Mouse (Mus musculus) spleen, postnatal 14 days (tissue): Measurements from ENCODE around the gene Smim6.

Experiments used
- DNase-seq, 2 experiments: peaks; one replicate each; pipeline ENCODE4 v3.0.0; 2021 to 2022; ENCODE audit warnings: low spot score in 2 of 2

Smim6 gene

DNA sequence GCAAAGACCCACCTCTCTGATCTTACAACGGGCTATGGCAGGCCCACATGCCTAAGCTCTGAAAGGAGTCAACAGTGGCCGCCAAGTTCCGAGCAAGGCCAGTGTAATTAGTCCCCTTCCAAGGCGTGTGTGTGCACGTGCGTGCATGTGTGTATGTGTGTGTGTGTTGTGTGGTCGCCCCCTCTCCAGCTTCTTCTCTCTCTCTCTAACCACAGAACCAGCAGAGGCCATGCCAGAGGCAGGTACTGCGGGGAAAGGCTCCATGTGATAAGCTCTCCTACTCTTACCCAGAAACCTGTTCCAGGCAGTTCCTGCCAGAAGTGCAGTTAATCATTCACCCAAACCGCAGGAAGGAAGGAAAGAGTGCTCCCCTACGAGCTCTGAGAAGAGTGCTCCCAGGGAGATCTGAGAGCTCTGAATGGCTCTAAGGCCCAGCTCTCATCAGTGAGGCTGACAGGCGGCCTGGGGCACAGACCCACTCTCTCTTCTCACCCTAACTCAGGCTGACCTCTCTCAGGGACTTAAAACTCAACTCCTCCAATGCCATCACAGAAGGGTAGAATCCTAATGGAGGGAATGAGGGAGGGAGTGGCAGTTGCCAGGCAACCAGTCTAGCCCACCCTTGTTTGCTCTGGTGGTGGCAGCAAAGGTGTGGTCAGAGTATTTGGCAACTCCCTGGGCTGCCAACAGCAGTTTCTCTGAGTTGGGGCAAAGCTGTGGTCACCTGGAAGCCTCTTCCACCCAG, at the start of gene Smim6:
TSS of gene Smim6 (plus strand) at position 386 of the 745 bp plus-strand sequence.
- no peak for DNase-seq

DNA sequence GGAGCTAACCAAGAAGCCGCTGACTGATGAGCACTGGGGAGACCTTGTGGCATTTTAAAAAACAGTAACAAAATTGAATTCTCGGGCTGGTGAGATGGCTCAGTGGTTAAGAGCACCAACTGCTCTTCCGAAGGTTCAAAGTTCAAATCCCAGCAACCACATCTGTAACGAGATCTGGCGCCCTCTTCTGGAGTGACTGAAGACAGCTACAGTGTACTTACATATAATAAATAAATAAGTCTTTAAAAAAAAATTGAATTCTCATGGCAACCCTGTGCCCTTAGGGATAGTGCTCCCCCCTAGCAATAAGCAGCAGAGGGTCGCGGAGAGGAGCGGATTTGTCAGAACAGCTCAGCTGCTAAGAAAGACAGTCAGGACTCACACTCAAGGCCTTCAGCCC, 47.9 kb upstream of the Smim6 start:
- no peak for DNase-seq

DNA sequence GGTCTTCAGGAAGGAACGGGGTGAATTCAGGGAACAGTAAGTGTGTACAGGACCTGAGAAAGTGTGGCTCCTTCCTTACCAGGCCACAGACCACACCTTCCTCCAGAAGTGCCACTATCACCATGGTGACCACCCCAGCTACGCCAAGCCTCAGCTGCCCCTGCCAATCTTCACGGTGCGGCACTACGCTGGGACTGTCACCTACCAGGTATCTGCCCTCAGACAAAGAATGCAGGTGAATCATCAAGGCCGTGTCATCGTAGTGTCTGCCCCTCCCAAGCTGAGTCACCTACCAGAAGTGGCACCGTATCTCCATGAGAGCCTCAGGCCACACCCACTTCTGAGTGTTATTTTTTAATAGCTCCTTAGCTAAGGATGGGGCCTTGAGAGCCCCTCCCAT, 42.4 kb upstream of the Smim6 start:
- no peak for DNase-seq

DNA sequence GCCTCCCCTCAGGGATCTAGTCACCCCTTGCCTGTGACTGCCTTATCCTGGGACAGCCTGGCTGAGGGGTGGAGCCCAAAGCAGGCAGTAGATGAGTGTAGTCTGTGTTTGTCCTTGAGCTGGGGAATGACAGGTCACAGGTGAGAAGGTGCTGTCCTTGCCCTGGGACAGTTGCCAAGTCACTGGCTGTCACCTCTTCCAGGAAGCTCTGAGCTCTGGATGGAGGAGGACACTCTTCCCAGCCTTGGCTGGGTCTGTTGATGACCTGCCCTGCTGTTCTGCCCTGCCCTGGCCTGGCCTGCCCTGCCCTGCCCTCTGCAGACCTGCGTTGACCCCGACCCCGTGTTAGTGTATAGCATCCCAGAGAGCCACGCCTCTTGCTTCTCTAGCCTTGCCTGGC, 39.4 kb upstream of the Smim6 start:
- no peak for DNase-seq

DNA sequence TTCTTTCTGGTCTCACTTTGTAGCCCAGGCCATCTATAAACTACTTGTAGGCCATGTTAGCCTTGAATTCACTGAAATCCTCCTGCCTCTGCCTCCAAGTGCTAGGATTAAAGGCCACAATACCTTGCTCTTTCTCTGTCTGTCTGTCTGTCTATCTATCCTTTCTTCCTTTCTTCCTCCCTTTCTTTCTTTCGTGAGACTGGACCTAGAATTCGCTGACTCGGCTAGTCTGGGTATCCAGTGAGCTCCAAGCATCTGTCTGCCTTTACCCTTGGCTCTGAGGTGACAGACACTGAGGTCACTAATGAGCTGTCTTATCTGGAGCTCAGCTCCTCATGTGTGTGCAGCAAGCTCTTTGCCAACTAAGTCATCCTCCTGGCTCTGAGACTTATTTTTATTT, 35.9 kb upstream of the Smim6 start:
- no peak for DNase-seq

DNA sequence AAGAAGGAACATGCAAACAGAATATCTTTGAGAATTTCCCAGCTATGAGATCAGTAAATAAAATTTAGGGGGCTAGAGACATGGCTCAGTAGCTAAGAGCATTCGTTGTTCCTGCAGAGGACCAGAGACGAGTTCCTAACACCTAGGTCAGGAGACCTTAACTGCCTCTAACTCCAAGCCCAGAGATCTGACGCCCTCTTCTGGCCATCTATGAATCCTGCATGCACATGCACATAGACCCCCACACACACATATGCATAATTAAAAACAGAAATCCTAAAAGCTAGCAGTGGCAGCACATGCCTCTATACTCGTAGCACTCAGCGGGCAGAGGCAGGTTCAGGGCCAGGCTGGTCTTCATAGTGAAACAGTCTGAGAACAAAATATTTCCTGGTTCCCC, 35.4 kb upstream of the Smim6 start:
- no peak for DNase-seq

DNA sequence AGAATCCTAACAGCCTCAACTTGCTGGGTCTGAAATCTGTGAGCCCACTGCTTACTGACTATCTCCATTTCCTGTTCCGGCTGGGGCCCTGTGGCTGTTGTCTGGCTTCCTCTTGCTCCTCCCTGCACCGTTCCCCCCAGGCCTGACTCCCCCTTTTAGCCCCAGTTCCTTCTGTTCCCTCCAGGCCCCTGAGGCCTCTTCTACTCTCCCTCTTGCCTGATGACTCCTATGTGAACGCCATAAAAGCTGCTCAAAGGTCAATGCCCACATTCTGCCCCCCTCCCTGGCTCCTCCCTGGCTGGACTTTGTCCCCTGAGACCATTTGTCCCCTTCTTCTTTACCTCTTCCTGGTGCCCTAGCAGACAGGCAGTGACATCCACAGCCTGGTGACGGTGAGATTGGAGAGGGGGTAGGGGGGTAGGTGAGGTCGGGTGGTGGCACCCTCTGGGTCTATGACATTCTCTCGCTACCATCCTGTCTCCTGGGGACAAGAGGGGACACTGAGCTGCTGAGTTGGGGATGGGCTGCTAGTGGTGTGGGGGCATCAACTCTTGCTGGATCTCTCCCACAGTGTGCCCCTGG, 34.6 kb upstream of the Smim6 start:
- no peak for DNase-seq

DNA sequence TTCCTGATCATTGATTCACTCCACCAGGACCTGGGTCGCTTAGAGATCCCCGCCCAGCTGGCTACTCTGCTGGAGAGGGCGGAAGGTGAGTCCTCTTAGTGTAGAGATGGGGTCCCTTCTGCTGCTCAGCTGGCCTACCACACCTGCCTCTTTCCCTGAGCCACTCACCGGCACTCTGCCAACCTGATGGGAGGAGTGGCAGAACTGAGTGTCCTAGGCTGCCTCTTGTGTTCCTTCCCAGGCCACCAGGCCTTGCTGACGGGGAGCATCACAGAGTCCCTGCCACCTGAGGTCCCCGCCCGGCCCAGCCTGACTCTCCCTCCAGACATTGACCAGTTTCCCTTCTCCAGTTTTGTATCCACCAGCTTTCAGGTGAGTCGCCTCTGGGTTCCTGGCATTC, 33.7 kb upstream of the Smim6 start:
- no peak for DNase-seq

DNA sequence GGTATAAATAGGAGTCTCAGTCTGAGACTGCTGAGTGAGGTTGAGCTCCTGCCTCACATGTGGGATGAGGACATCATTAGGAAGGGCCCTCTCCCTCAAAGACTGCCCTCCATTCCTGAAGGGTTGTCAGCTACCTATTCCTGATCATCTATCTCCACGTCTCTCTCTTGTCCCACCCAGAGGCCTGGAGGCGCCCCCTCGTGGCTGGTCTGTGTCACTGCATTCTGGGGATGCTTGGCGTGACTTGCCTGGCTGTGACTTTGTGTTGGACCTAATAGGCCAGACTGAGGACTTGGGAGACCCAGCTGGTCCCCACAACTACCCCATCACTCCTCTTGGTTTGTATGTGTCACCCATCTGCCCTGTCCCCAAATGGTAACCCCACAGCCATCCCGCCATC, 30.8 kb upstream of the Smim6 start:
- DNase-seq: peak in 1 of 2 experiments; percentile 61

DNA sequence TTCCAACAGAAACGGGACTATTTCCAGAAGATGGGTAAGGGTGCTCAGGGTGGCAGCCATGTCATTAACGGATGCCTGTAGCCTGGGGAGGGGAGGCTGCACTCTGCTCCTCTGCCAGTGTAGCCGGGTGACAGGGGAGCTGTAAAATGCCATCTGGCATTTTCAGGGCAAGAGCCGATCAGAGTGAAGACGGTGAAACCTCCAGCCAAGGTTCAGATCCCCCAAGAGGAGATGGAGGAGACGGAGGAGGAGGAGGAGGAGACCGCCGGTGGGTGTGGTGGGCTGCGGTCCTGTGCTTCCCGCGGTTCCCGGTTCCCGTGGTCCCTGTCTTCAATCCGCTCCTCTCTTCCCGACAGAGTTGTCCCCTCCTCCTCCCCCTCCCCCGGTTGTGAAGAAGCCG, 28.6 kb upstream of the Smim6 start:
- DNase-seq: no peak

DNA sequence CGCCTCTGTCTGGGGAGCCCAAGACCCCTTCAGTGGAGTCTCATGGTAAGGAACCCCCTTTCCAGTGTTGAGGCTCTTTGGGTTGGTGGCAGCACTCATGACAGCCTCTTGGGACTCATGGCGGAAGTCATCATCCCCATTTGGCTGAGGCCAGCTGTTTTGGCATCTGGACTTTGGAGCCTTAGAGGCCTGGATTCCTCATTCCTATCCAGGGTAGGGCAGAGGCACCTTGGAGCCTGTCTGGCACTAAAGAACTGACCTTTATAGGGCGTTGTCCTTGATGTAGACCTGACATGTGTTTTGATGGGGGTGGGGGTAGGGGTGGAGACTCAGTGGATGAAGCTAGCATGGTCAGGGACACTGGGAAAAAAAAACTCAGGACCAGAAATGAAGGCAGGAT, 27.5 kb upstream of the Smim6 start:
- DNase-seq: no peak

DNA sequence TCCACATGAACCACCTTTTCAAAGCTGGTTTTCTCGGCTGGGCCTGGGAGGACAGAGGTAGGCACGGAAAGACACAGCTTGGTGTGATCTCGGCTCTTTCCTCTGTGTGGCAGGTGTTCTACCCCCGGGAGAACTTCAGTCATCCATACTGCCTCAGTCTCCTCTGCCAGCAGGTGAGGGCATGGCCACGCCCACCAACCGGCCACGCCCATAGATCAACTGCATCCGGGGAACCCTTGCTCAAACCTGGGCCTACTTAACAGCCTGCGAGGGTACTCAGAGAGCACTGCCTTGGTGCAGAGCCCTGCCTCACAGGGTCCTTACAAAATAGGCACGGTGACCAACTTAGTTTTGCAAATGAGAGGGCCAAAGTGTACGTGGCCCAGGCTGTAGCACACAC, 26.5 kb upstream of the Smim6 start:
- DNase-seq: no peak

DNA sequence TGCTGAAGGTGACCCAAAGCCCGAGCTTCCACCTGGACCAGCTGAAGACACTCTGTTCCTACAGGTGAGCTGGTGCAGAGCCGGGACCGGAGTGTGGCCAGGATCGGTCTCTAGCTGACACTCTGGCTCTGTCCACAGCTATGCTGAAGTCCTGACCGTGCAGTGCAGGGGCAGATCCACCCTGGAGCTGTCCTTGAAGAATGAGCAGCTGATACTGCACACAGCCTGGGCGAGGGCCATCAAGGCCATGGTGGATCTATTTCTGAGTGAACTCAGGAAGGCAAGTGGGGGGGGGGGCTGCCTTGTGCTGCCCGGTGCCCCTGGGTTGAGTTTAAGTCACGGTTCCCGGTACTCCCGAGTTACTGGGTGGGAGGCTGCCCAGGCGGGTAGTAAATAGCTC, 25.4 kb upstream of the Smim6 start:
- no peak for DNase-seq

DNA sequence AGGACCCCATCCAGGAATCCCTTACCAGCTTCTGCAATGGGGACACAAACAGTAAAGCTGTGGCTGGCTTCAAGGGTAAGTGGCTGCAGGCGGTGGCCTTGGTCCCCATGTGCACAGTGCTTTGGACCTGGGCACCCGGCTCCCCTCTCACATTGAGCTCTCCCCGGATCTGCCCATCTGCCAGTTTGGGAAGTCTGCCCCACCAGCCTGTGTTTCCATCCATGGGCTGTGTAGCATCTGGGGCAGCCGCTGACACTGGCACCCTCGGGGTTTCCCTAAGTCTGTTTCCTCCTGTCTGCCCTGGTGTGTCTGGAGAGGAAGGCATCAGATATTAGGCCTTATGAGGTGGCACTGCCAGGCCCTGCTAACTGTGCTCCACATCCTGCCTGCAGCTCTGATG, 23.8 kb upstream of the Smim6 start:
- DNase-seq: no peak

DNA sequence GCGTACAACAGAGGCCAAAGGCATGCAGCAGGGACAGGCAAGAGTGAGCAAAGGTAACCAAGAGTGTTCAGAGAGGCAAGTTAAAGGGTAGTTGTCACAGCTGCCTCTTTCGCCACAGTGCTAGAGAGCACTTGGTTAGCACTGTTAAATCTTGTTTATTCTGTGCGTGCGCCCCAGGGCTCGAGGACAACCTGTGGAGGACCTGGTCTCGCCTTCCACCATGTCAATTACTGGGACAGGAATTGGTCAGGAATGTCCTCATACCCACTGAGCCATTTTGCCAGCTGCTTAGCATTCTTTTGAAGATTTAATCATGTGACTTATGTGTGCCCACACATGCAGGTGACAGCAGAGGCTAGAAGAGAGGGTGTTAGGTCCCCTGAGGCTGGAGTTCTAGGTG, 22.7 kb upstream of the Smim6 start:
- DNase-seq: no peak

DNA sequence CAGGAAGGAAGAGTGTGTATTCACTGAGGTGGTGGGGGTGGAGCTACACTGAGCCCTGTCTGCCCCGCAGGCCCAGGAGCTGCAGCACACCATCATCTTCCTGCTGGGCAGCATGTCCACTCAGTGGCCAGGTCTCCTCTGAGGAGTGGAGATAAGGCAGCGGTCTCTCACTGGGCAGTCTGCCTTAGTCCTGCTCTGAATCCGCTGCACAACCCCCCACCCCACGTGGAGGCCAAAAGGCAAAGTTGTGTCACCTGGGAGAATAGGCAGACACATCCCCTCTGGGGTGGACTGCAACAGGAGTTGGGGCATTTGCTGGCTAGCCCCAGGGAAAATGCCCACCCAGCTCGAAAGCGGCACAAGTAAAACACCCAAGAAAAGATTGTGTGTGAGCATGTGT, 19.6 kb upstream of the Smim6 start:
- DNase-seq: no peak

DNA sequence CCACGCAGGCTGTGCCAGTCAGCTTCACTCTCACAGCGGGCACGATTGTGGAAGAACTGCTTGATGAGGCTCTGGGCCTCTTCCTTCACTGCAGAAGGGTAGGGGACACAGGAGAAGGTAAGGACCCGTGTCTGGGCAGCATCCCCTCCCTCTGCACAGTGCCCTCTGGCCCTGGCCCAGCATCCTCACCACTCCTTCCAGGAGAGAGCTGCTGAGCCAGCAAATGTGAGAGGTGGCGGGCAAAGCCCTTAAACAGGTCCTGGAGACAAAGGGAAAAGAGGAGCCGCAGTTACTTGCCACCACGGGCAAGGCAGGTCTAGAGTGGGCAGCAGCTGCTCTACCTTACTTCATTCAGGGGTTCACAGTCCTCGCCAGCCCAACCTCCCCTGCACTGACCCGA, 18.7 kb upstream of the Smim6 start:
- DNase-seq: no peak

DNA sequence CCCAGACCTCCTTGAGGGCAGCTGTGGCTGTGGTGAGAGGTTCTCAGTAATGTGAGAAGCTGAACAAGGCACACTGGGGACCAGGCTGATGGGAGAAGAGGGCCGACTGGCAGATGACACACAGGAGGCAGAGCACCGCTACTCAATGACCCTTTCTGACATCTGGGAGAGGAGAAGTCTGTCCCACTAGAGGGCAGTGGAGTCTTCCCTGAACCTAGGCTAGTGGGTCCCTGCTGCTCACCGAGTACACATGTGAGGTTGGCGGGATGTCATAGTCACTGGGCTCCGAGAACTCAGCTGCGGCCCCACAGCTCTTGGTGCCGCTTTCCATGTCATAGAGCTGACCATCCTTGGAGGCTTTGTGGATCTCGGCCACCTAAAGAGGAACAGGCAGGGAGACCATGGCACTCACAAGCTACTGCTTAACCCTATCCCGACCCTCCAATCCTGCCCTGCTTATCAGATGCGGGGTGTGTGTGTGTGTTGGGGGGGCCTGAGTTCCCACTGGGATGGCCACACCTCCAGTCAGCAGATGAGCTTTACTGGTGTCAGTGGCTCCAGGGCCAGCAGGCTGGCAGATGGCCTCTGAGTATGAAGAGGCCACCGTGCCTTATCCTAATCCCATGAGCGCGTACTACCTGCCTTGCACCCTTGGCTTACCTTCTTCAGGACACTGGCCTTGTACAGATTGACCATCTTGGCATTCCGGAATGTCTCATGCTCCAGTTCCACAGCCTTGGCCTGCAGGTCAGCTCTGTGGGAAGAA, 16.9 kb upstream of the Smim6 start:
- peak in 1 of 2 experiments; percentile 22 for DNase-seq

DNA sequence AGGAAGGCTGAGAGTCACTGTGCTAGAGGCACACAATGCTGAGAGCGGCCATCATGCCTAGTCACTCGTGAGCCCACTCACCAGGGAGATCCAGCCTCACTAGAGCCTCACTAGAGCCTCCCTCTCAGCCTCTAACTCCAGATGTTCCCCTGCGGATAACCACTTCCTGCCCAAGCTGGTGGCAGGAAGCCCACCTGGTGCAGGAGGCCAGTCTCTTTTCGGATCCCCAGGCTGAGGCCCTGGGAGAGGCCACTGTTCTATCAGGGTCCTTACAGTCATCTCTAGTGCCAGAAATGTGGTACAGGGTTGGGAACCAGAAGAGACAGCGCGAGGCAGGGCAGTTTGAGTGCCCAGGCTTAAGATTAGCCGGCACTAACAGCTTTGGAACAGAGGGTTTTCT, 13.4 kb upstream of the Smim6 start:
- DNase-seq: no peak

DNA sequence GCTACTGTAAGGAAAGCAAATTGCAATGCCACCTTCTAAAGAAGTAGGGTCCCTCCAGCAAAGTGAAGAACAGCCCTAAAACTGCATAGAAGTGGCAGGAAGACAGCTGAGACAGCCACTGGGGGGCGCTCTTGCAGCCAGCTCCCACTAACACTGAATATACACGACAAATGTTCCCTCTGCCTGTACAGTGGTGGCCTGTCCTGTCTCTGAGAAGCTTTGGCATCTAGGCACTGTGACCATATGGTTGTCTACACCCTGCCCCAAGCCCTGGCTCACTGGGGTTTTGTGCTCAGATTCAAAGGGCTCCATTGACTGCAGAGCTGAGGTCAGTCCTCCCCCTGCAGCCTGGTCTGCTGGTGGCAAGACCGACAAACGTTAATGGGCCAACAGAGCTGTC, 12.9 kb upstream of the Smim6 start:
- peak; percentile 61 to 75 for DNase-seq

DNA sequence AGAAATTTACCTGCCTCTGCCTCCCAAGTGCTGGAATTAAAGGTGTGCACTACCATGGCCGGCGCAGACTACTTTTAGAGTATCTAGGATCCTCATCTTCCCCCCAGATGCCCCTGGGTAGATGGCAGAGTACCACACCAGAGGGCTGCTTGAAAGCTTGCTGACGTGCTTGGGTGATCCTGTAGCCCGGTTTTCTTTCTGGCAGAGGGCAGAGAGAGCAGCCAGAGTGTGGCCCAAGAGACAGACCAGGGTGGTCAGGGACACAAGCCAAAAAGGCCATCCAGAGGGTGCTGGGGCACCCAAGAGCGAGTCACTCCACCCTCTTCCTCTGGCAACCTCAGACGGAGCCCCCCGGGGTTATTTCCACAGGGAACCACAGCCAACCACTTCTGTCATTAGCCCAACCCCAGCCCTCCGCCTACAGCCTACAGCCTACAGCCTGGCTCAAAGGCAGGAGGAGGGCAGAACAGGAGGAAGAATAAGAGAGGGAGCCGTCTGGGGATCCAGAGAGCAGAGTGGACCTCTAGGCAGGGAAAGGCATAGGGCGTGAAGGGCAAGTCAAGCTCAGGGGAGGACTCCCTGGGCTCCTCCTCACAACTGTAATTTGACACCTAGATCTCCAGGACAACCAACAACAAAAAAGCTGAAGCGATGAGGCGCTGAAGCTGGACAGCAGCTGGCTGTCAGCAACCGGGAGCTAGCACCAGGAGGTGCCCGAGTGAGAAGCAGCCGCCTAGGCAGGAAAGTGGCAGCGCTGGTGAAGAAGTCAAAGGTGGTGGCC, 12.1 kb upstream of the Smim6 start, which contains the start of gene Smim5:
TSS of gene Smim5 (plus strand) at position 481 of the 781 bp plus-strand sequence.
- DNase-seq: peak; percentile 41 to 45
